Mouse (Mus musculus): ENCODE measurements around the gene Acap2.
A peak's percentile ranks its signal among the peaks of the same experiment; 100 is the strongest.

Acap2 gene

GRCm38 (mm10) chr16:31081125-31081664 lies 119.8 kb downstream of the Acap2 start, which contains the start of gene Xxylt1:
Gene Xxylt1, minus strand, starts transcription at chr16:31081432.
- peak; percentile 96 for DNase-seq (ENCODE audit: low spot score)

GRCm38 (mm10) chr16:31080573-31081051 lies 120.4 kb downstream of the Acap2 start:
- peak; percentile 69 for DNase-seq (ENCODE audit: low spot score)

GRCm38 (mm10) chr16:31077396-31077795 lies 123.6 kb downstream of the Acap2 start:
- no peak for DNase-seq (ENCODE audit: low spot score)

- no peak for DNase-seq (ENCODE audit: low spot score)
Measured at GRCm38 (mm10) chr16:31076436-31076835, 124.6 kb downstream of the Acap2 start.

GRCm38 (mm10) chr16:31074324-31074908 lies 126.6 kb downstream of the Acap2 start:
- DNase-seq (ENCODE audit: low spot score): no peak

- DNase-seq (ENCODE audit: low spot score): no peak
Measured at GRCm38 (mm10) chr16:31071731-31072130, 129.3 kb downstream of the Acap2 start.

GRCm38 (mm10) chr16:31070358-31071133 lies 130.5 kb downstream of the Acap2 start:
- peak; percentile 91 for DNase-seq (ENCODE audit: low spot score)

GRCm38 (mm10) chr16:31069211-31070166 lies 131.6 kb downstream of the Acap2 start:
- no peak for DNase-seq (ENCODE audit: low spot score)

- DNase-seq (ENCODE audit: low spot score): no peak
Measured at GRCm38 (mm10) chr16:31068280-31068679, 132.8 kb downstream of the Acap2 start.

GRCm38 (mm10) chr16:31066344-31067098 lies 134.5 kb downstream of the Acap2 start:
- no peak for DNase-seq (ENCODE audit: low spot score)

GRCm38 (mm10) chr16:31064782-31065181 lies 136.3 kb downstream of the Acap2 start:
- no peak for DNase-seq (ENCODE audit: low spot score)

- DNase-seq (ENCODE audit: low spot score): no peak
Measured at GRCm38 (mm10) chr16:31062918-31063317, 138.1 kb downstream of the Acap2 start.

- DNase-seq (ENCODE audit: low spot score): no peak
Measured at GRCm38 (mm10) chr16:31061246-31061880, 139.7 kb downstream of the Acap2 start.

GRCm38 (mm10) chr16:31060714-31061113 lies 140.3 kb downstream of the Acap2 start:
- DNase-seq (ENCODE audit: low spot score): no peak

- DNase-seq (ENCODE audit: low spot score): no peak
Measured at GRCm38 (mm10) chr16:31060226-31060625, 140.8 kb downstream of the Acap2 start.

GRCm38 (mm10) chr16:31059730-31060129 lies 141.3 kb downstream of the Acap2 start:
- no peak for DNase-seq (ENCODE audit: low spot score)

- DNase-seq (ENCODE audit: low spot score): no peak
Measured at GRCm38 (mm10) chr16:31052812-31053211, 148.2 kb downstream of the Acap2 start.

- DNase-seq (ENCODE audit: low spot score): no peak
Measured at GRCm38 (mm10) chr16:31052177-31052726, 148.8 kb downstream of the Acap2 start.

GRCm38 (mm10) chr16:31050701-31051100 lies 150.3 kb downstream of the Acap2 start:
- no peak for DNase-seq (ENCODE audit: low spot score)

- DNase-seq (ENCODE audit: low spot score): no peak
Measured at GRCm38 (mm10) chr16:31048194-31048593, 152.9 kb downstream of the Acap2 start.
